Mouse (Mus musculus): Measurements from ENCODE around the gene Pi4ka. TPM values are rescaled to one million over a fixed set of nuclear protein-coding genes. Genes with fewer than 3 reads are reported as not detected.

The Pi4ka gene
- total and polyA plus RNA-seq, 3 experiments, result 40.5 to 149 (median 88.4) TPM

DNA sequence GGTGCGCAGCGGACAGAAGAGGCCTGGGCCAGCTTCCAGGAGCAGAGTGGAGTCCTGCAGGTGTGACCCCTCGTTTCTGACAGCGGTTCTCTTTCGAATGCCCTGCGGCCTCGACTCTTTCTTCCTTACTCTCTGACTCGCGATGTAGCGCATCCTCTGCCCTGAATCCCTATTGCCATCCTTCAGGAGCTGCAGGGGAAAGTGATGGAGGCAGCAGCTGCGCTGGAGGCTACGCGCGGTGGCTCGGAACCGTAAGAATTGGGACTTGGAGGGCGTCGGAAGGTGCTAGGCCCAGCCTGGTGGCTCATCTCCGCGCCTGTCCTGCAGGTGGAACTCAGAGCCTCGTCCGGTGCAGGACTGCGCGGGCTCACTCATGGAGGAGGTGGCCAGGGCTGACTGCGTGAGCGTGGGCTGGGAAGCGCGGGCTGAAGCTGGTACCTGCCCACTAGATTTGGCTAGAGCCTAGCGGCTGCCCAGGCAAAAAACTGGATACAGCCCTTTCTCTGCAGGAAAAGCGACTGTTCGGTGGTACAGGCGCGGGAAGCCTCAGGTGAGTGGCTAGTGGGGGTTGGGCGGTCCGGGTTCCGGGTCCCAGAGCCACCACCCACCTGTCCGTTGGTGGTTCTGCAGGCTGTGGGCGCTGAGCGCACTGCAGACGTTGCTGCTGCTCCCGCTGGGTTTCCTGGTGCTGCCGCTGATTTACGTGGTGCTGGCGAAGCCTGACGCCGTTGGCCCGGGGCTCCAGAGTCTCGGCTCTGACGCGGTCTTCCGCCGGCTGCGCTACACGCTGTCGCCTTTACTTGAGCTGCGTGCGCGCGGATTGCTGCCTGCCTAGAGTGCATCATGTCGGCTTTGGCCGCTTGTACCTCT is 128.5 kb downstream of the Pi4ka start:
- peaks cover 4 to 8% of the 10 kb centered on the region in 2 experiments; a peak in 2 of 4 replicates for H3K4me1 ChIP-seq (ENCODE audit: control insufficient read depth in 1 of 2, insufficient read depth in 2 of 2)
- peaks cover 2% of the 10 kb centered on the region for H3K27me3 ChIP-seq (replicated peaks)
- H3K36me3 ChIP-seq (replicated peaks in 1 of 2; ENCODE audit: control insufficient read depth in 1 of 2, insufficient read depth in 1 of 2, low read length in 1 of 2), result peaks cover 39 to 60% of the 10 kb centered on the region in 2 experiments
- dilution Hi-C loops (cut with MboI; ENCODE audit: extremely low pct_ligation_motif_present, extremely low pct_unique_long_range_greater_than_20kb, low sequenced_read_pairs), result no loop called here
- no peak overlapping the region for H3K4me2 ChIP-seq (ENCODE audit: insufficient read depth, low read depth, poor library complexity, severe bottlenecking)
- H3K9me3 ChIP-seq (replicated peaks; ENCODE audit: low read length), result no peaks in the 10 kb centered on the region
- H3K79me2 ChIP-seq (replicated peaks; ENCODE audit: control insufficient read depth, extremely low read depth, insufficient read depth, poor library complexity, severe bottlenecking), result no peaks in the 10 kb centered on the region
- H3K4me3 ChIP-seq (replicated peaks in 1 of 3; ENCODE audit: low read depth in 2 of 3, low read length in 2 of 3, poor library complexity in 1 of 3), result no peak overlapping the region
- DNase-seq (ENCODE audit: extremely low read depth), result no peak
- H3K9ac ChIP-seq (ENCODE audit: insufficient read depth, low read depth), result no peak overlapping the region
- in situ Hi-C loops (cut with MboI; ENCODE audit: low pct_ligation_motif_present, low pct_unique_long_range_greater_than_20kb, low sequenced_read_pairs), result no loop called here
- no peak overlapping the region for H3K27ac ChIP-seq (ENCODE audit: insufficient read depth, low read depth)
- no peak for TF ChIP-seq BHLHE40 (IDR thresholded peaks at IDR 0.05; ENCODE audit: low read depth, low read length)
- TF ChIP-seq RAD21 (IDR thresholded peaks at IDR 0.05; ENCODE audit: low read depth, low read length), result no peak
- TF ChIP-seq ETS1 (conservative IDR thresholded peaks at IDR 0.05; ENCODE audit: low read depth, low read length), result no peak
- TF ChIP-seq GABPA (IDR thresholded peaks at IDR 0.05; ENCODE audit: insufficient replicate concordance, low read depth, low read length), result no peak
- no peak for TF ChIP-seq EP300 (IDR thresholded peaks at IDR 0.05; ENCODE audit: low read length)
- no peak for TF ChIP-seq USF2 (conservative IDR thresholded peaks at IDR 0.05; ENCODE audit: low read depth, low read length)

DNA sequence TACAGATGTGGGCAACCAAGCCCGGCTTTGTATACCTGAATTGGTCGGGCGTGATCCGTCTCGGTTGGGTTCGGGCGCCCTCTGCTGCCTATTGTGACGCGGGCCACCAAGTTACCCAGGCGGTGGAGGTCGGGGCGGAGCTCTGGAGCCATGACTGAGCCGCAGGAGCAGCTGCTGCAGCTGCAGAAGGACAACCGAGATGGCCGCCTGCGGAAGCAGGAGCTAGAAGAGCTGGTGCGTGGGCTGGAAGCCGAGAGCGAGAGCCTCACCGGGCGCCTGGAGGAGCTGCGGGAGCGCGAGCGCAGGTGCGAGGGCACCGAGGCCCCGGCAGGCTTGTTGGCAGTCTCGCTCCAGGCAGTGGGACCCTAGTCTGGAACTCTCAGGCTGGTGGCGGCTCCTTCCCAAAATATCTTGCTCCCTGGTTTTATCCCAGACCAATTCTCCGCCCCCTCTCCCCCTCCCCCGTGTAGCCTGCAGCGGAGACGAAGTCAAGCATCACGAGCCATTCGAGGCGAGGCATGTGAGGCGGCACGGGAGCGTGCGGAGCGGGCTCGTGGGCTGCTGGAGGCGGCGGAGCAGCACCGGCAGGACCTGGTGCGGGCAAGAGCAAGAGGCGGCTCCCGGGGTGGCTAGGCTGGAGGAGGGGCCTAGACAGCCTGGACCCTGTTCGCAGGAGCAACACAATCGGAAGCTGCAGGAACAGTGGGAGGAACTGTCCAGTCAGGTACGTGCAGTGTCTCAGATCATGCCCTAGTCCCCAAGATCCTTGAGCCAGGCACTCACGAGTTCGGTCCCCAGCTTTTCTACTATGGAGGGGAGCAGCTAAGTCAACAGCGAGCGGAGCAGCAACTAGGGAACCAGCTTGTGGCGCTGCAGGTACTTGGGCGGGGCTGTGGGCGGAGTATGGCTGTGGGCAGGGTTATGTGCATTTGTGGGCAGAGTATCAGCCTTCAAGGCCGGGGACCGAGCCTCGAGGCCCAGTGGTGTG is 129.7 kb downstream of the Pi4ka start:
- H3K4me2 ChIP-seq (ENCODE audit: insufficient read depth, low read depth, poor library complexity, severe bottlenecking), result peak overlapping the region; percentile 68
- peaks cover 2% of the 10 kb centered on the region for H3K27me3 ChIP-seq (replicated peaks)
- in situ Hi-C loops (cut with MboI; ENCODE audit: low pct_ligation_motif_present, low pct_unique_long_range_greater_than_20kb, low sequenced_read_pairs), result no loop called here
- dilution Hi-C loops (cut with MboI; ENCODE audit: extremely low pct_ligation_motif_present, extremely low pct_unique_long_range_greater_than_20kb, low sequenced_read_pairs), result no loop called here
- no peaks in the 10 kb centered on the region for H3K79me2 ChIP-seq (replicated peaks; ENCODE audit: control insufficient read depth, extremely low read depth, insufficient read depth, poor library complexity, severe bottlenecking)
- H3K4me3 ChIP-seq (replicated peaks in 1 of 3; ENCODE audit: low read depth in 2 of 3, low read length in 2 of 3, poor library complexity in 1 of 3), result peak overlapping the region; percentile 31 to 51 (median 50)
- peaks cover 4 to 14% of the 10 kb centered on the region in 2 experiments; a peak in 2 of 4 replicates for H3K4me1 ChIP-seq (ENCODE audit: control insufficient read depth in 1 of 2, insufficient read depth in 2 of 2)
- no peaks in the 10 kb centered on the region for H3K9me3 ChIP-seq (replicated peaks; ENCODE audit: low read length)
- peak overlapping the region; percentile 27; the same call in 1 of the 2 replicates for H3K9ac ChIP-seq (ENCODE audit: insufficient read depth, low read depth)
- H3K27ac ChIP-seq (ENCODE audit: insufficient read depth, low read depth), result no peak overlapping the region
- H3K36me3 ChIP-seq (replicated peaks in 1 of 2; ENCODE audit: control insufficient read depth in 1 of 2, insufficient read depth in 1 of 2, low read length in 1 of 2), result peaks cover 28 to 49% of the 10 kb centered on the region in 2 experiments
- DNase-seq (ENCODE audit: extremely low read depth), result peak; percentile 94
- TF ChIP-seq JUN (IDR thresholded peaks at IDR 0.05; ENCODE audit: insufficient read depth, low read depth, low read length), result no peak
- TF ChIP-seq NRF1 (IDR thresholded peaks at IDR 0.05; ENCODE audit: low read depth, low read length), result peak; percentile 65
- TF ChIP-seq MXI1 (IDR thresholded peaks at IDR 0.05; ENCODE audit: low read depth, low read length), result peak; percentile 72
- peak; percentile 97 for TF ChIP-seq RAD21 (IDR thresholded peaks at IDR 0.05; ENCODE audit: low read depth, low read length)
- TF ChIP-seq SIN3A (IDR thresholded peaks at IDR 0.05; ENCODE audit: low read length), result peak; percentile 69; the same call in 1 of the 2 replicates
- no peak for TF ChIP-seq TBP (conservative IDR thresholded peaks at IDR 0.05; ENCODE audit: low read depth, low read length)
- TF ChIP-seq KAT2A (IDR thresholded peaks at IDR 0.05; ENCODE audit: insufficient replicate concordance, low read length), result no peak
- no peak for TF ChIP-seq MAZ (IDR thresholded peaks at IDR 0.05; ENCODE audit: low read depth, low read length)
- peak; percentile 74; the same call in 1 of the 2 replicates for TF ChIP-seq ELF1 (IDR thresholded peaks at IDR 0.05; ENCODE audit: low read depth, low read length)
- peak; percentile 91 for TF ChIP-seq ZC3H11A (IDR thresholded peaks at IDR 0.05; ENCODE audit: low read depth, low read length)
- TF ChIP-seq POLR2A (IDR thresholded peaks at IDR 0.05; ENCODE audit: low read depth, low read length), result peak; percentile 44
- TF ChIP-seq ZMIZ1 (IDR thresholded peaks at IDR 0.05; ENCODE audit: low read depth, low read length), result no peak
- TF ChIP-seq ZKSCAN1 (IDR thresholded peaks at IDR 0.05; ENCODE audit: borderline replicate concordance, low read depth, low read length), result no peak
- TF ChIP-seq MAX (IDR thresholded peaks at IDR 0.05; ENCODE audit: low read length), result peak; percentile 73; the same call in 1 of the 2 replicates
- TF ChIP-seq POLR2AphosphoS2 (IDR thresholded peaks at IDR 0.05; ENCODE audit: low read depth, low read length), result no peak
- TF ChIP-seq MAFK (IDR thresholded peaks at IDR 0.05; ENCODE audit: insufficient replicate concordance, low read length), result no peak
- no peak for TF ChIP-seq CHD2 (IDR thresholded peaks at IDR 0.05; ENCODE audit: low read length)
- no peak for TF ChIP-seq MYC (IDR thresholded peaks at IDR 0.05; ENCODE audit: low read depth, low read length)
- TF ChIP-seq TCF12 (IDR thresholded peaks at IDR 0.05; ENCODE audit: low read depth, low read length), result peak; percentile 85
- TF ChIP-seq NELFE (IDR thresholded peaks at IDR 0.05; ENCODE audit: low read depth, low read length), result peak; percentile 32; the same call in 1 of the 2 replicates
- TF ChIP-seq HCFC1 (IDR thresholded peaks at IDR 0.05; ENCODE audit: low read depth, low read length), result no peak; the same call in 1 of the 2 replicates
- no peak for TF ChIP-seq GABPA (IDR thresholded peaks at IDR 0.05; ENCODE audit: insufficient replicate concordance, low read depth, low read length)
- TF ChIP-seq EP300 (IDR thresholded peaks at IDR 0.05; ENCODE audit: low read length), result no peak
- peak in 1 of 2 experiments; percentile 99; a peak in 3 of 4 replicates for TF ChIP-seq CTCF (conservative IDR thresholded peaks at IDR 0.05 in 1 of 2, IDR thresholded peaks at IDR 0.05 in 1 of 2; ENCODE audit: low read depth in 2 of 2, low read length in 2 of 2)
- peak; percentile 99 for TF ChIP-seq SMC3 (IDR thresholded peaks at IDR 0.05; ENCODE audit: low read depth, low read length)

Data from CH12.LX (cell line).